Mouse (Mus musculus) right cerebral cortex, postnatal 25 days (tissue): Measurements from ENCODE around the gene Actl11.

Experiments used
- DNase-seq: peaks from one replicate; pipeline ENCODE4 v3.0.0; 2022

Gene Actl11

DNA sequence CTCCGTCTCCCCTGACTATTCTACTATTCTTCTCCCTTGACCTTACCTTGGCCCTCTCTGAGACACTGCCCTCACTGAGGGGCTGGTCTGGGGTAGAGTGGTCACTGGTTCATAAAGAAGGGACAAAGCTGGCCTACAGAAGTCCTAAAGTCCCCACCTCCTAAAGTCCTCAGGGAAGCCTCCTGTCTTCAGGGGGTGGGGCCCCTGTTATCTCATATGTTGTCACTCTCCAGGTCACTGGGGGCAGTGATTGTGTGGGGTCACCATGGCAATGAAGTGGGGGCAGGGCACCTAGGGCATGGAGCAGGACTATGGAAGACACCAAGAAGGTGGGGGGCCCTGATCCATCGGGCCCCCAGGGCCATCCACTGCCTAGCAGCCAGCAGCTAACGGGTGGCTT is at the start of gene Actl11:
Gene Actl11, plus strand, starts transcription at position 301 of the 400 bp plus-strand sequence.
- no peak for DNase-seq

DNA sequence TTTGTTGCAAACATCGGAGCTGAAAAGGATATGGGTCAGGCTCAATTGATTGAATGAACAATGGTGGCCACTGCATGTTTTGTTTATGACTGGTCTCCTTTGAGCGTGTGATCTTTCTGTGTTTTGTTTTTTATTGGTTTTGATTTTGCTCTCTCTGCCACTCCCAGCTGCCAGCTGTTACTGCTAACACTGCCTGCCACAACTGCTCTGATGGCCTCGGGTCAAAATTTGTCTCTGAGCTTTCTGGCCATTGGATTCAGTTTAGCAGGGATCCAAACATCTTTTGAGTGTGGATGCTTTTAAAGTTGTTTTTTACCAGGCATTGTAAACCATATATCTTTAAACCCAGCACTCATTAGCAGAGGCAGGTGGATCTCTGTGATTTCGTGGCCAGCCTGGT is 47.9 kb upstream of the Actl11 start:
- no peak for DNase-seq

DNA sequence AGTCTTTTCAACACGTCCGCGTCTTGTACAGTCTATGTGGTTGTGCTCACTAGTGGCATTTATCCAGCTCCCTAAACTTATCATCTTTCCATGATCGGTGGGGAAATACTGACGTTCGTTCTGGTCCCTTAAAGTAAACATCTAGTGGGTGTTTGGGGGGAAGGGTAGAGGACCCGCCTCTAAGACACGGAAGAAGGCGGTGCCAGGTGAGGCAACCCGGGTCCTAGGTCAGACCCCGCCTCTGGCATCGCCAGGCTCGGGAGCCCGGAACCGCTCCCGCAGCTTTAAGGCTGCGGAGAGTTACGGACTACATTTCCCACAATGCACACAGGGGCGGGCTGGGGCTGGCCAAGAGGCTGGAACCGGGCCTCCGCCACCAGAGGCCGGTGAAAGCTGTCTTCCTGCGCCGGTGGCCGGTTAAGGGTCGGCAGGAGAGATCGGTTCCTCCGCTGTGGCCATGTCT is 40.4 kb upstream of the Actl11 start, which contains the start of gene Mon1a:
Gene Mon1a, plus strand, starts transcription at position 348 of the 463 bp plus-strand sequence.
- peak; percentile 88 for DNase-seq

DNA sequence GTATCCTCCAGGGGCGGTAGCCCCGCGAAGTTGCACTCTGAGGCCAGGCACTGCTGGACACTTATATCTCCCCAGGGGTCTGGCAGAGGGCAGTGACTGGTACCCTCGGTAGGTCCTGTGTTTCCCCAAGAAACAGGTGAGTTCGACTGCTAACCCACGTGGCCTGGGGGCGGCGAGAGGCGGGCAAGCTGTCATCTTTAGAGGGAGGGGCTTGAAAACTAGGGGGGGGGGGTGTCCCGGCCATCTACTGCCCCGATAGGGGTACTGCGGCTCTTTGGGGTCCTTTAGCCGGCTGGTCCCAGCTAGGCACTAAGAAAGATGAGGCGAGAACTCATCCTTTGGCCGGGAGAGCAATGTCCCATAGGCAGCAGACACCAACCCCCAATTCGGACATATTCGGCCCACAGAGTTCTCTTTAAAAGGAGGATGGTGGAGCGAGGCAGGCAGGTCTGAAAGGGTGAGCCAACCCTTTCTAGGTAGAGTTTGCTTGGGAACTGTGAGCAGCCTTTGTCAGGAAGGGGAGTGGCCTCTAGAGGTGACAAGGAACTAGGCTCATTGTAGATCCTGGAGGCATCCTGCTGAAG is 39.9 kb upstream of the Actl11 start:
- DNase-seq: no peak

DNA sequence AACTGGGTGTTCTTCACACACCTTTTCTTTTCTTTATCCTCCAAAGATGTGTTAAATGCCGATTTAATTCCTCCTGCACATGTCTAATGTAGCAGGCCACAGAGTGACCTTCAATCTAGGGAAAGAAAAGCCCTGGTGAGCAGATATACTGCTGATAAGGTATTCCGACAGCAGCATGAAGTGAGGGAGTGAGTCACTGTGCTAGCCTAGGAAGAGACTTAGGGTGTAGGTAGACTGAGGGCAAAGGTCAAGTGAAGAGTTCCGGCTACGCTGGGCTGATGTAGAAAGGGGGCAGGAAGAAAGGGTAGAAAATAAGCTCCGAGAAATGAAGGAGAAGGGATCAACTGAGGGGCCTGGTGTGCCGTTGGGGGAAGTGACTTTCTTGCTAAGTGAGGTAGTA is 38.0 kb upstream of the Actl11 start:
- no peak for DNase-seq

DNA sequence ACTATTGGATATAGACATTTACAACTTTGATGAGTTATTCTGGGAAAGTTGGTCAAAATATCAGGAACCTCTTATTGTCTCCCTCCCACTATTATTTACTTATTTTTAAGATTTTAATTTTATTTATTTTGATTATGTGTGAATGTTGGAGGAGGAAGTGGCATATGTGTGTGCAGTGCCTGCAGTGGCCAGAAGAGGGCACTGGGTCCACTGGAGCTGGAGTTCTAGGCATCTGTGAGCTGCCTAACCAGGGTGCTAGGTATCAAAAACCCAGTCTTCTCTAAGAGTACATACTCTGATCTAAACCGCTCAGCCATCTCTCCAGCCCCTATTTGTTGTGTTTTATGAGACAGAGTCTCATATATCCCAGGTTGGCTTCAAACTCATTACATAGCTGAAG is 37.2 kb upstream of the Actl11 start:
- no peak for DNase-seq

DNA sequence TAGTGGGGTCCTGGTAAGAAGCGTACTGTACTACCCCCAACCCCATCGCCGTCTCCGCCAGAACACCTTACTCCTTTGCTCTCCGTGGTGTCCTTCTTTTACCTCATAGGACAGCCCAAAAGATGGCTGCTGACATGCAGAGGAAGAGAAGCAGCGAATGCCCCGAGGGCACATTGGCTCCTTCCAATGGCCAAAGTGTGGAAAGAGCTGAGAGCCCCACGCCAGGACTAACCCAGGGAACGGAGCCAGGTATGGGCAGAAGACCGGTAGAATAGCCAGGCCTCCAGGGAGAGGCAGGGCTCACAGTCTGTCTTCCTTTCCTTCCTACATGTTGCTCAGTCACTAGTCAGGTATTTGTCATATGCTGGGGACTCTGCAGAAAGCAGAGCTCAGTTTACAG is 29.7 kb upstream of the Actl11 start:
- DNase-seq: no peak

DNA sequence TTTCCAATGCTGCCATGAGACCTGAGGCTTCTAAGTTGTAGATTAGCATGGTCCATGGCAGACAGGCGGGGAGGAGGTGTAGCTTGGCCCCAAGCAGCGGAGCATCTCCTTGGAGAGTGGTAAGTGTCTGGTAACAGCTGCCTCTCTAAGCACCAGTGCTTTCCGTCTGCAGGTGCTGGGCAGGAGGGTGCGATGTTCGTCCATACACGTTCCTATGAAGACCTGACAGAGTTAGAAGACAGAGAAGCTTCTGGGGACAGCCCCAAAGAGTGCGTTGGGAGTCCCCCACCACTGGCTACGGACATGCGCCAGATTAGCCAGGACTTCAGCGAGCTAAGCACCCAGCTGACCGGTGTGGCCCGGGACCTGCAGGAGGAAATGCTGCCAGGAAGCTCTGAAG is 28.4 kb upstream of the Actl11 start:
- no peak for DNase-seq

DNA sequence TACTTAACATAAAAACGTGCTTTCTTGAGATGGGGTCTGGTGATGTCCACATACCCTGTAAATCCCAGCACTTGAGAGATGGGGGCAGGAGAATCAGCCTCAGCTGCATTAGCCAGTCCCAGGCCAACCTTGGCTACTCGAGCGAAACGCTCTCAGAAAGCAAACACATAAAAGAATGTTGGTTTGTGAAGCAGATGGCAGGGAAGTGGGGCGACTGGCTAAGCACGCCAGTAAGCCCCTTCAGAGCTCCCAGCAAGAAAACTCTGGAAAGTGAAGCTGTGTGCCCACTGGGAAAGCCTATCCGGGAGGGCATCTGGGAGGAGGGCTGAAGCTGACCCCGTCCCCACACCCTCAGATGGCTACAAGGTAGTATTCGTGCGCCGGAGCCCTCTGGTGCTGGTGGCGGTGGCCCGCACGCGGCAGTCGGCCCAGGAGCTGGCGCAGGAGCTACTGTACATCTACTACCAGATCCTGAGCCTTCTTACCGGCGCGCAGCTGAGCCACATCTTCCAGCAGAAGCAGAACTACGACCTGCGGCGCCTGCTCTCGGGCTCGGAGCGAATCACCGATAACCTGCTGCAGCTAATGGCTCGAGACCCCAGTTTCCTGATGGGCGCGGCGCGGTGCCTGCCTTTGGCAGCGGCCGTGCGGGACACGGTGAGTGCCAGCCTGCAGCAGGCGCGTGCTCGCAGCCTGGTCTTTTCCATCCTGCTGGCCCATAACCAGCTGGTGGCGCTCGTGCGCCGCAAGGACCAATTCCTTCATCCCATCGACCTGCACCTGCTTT is 27.2 kb upstream of the Actl11 start:
- DNase-seq: peak; percentile 86

DNA sequence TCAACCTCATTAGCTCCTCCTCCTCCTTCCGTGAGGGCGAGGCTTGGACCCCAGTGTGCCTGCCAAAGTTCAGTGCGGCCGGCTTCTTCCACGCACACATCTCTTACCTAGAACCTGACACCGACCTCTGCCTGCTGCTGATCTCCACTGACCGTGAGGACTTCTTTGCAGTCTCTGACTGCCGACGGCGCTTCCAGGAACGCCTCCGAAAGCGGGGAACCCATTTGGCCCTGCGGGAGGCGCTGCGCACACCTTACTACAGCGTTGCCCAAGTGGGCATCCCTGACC is 26.7 kb upstream of the Actl11 start:
- DNase-seq: no peak

DNA sequence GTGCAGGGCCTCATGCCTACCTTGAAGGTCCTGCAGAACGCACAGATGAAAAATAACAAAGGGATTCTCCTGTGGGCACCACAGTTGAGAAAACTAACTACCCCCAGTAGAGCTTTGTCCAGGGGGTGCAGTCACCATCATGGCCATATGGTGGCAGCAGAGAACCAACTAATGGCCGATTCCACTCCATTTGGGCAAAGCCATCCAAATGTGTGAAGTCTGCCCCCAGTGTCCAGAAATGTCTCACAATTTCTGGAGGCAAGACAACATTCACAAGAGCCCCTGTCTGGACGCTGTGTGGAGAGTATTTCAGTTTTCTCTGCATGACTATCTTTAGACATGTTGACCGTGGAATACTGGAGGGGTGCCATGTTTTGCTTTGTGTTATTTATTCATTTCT is 23.5 kb upstream of the Actl11 start:
- DNase-seq: peak; percentile 82

DNA sequence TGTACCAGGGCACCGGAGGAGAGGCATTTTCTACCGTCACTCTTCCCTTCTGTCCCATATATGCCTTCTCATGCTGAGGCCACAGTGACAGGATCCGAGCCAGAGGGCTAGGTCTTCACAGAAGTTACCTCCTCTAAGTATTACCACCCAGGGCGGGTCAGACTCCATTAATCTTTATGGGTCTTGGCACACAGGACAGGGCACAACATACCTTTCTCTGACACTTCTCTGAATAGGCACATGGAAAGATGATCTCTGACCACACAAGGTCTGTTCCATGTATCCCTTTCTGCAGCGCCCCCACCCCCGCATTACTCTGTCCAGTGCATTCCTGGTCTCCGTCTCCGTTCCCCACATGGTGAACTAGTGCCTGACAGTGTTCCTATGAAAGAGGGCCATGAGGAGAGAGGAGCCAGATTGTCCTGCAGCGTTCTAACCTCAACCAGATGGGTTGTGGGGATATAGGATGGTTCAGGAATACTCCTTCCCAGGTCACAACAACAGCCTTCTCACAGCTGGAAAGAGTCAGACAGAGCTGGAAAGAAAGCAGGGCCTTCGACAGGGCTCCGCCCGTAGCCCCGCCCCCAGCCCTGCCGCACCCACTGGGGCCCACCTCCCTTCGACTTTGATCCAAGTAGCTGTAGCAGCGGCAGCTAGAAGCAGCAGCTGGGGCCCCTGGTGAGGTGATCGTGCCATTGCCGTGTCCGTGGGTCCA is 21.9 kb upstream of the Actl11 start, which contains the start of gene Mst1r:
Gene Mst1r, plus strand, starts transcription at position 622 of the 715 bp plus-strand sequence.
- no peak for DNase-seq

DNA sequence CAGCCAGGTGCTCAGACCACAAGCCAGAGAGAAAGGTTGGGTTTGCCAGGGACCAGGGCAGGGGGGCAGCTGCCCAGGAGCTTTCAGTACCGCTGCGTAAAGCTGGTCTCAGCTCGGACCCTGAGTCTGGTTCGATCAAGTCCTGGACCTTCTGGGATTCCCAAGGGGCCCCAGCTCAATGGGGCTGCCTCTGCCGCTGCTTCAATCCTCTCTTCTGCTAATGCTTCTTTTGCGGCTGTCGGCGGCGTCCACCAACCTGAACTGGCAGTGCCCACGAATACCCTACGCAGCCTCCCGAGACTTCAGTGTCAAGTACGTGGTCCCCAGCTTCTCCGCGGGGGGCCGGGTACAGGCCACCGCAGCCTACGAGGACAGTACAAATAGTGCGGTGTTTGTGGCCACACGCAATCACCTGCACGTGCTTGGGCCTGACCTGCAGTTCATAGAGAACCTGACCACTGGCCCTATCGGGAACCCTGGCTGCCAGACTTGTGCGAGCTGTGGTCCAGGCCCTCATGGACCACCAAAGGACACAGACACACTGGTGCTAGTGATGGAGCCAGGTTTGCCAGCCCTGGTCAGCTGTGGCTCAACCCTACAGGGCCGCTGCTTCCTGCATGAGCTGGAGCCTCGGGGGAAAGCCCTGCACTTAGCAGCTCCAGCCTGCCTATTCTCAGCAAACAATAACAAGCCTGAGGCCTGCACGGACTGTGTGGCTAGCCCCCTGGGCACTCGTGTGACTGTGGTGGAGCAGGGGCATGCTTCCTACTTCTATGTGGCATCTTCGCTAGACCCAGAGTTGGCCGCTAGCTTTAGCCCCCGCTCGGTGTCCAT is 21.1 kb upstream of the Actl11 start:
- no peak for DNase-seq

DNA sequence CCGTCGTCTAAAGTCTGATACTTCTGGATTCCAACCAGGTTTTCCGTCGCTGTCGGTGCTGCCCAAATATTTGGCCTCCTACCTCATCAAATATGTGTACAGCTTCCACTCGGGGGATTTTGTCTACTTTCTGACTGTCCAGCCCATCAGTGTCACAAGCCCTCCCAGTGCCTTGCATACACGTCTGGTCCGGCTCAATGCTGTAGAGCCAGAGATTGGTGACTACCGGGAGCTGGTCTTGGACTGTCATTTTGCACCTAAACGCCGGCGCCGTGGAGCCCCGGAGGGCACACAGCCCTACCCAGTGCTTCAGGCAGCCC is 20.5 kb upstream of the Actl11 start:
- DNase-seq: no peak

DNA sequence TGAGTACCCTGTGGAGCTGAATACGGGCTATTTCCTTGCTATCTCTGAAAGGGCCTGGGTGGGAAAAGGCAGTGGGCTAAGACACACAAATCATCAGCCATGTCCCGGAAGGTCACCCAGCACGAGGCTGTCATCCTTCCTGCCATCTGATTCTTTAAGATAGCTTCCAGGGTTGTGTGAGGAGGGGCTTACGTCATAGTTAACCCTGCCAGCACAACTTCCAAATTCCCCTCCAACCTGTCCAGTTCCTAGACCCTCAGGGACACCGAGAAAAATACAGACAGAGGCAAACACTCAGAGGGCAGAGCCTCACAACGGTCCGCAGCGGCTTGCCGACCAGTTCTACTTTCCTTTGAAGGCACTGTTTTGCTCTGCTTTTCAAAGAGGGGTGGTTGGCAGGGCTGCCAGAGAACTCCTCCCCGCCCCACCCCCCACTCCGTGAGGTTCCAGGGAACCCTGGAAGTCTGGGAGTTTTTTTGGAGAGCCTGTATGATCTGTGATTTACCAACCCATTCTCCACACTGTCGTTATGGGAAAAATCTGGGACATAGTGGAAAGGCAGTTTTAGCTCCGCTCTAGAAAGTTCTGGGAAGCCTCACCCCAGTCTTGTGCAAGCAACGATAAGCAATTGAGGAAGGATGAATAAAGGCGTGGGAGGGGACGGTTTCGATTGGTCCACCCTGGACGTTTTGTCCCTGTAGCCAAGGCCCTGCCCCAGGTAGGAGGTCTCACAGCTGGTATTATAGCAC is 19.7 kb upstream of the Actl11 start:
- DNase-seq: no peak

DNA sequence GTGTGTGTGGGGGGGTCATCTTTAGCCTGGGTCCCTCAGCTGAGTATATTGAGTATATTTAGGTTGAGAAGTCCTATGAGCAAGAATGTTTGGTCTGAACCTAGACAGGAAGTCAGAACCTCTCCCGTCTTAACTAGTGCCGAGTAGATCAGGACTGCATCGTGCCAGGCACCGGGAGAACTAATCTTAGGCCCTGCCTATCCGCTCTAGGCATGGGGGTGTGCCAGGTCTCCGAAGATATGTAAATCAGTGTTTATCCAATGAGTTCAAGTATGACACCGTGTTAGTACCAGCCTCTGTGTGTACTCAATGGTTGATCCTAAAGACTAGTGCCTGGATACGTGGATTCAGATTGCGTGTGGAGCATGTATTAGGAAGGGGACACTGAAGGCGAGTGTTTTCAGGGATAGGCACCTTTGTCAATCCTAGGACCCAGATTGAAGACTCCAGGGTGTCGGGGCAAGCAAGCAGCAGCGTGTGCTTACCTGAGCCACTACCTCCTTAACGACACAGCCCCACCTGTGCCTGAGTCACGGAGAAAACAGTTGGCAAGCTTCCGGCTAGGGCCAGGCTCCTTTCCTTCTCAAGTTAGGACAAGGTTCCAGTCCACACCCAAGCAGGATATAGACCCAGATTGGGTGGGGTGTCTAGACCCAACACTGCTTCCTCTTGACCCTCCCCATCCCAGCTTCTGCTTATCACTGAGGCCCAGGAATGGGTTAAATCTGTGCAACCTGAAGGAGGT is 18.1 kb upstream of the Actl11 start:
- DNase-seq: no peak

DNA sequence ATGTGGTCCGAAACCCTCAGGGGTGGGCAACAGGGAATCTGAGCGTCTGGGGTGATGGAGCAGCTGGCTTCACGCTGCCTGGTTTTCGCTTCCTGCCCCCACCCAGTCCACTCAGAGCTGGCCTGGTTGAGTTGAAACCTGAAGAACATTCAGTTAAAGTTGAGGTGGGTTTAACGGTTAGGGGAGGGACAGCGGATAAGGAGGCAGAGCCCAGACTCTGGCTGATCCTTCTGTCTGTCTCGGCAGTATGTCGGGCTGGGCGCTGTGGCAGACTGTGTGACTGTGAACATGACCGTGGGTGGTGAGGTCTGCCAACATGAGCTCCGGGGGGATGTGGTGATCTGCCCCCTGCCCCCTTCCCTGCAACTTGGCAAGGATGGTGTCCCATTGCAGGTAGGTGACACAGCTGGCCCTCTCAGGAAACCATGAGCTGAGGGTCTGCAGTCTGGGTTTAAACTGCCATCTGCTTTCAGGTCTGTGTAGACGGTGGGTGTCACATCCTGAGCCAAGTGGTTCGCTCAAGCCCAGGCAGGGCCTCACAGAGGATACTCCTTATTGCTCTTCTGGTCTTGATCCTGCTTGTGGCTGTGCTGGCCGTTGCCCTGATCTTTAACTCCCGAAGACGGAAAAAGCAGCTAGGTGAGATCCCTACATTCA is 13.4 kb upstream of the Actl11 start:
- no peak for DNase-seq

DNA sequence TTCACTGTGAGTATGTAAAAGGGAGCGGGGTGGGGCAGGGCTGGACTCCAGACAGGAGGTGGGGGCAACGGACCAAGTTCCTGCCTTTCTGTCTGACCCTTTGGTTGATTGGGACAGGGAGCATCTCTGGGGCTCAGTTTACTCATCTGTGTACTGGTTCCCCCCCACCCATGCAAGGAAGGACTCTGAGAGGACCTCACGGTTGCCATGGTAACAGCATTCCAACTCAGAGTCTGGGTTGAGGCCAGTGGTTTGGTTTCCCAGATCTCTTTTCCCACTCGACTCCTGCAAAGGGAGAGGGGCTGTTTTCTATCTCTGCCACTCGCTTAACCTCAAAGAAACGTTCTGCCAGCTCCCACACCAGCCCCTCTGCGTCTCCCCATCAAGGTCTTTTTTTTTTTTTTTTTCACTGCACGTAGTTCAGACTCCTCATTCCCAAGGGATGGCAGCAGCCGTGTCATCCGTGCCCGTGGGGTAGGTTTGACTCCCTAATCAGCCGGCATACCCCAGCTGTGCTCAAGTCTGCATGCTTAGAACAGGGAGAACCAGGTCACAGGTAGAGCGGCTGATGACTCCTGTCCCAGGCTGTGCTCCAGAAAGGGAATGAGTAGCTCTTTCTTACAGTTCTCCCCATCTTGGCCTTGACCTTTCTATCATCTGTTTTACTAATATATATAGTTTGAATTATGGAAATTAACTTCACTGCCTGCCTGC is 10.2 kb upstream of the Actl11 start:
- peak; percentile 42 for DNase-seq

DNA sequence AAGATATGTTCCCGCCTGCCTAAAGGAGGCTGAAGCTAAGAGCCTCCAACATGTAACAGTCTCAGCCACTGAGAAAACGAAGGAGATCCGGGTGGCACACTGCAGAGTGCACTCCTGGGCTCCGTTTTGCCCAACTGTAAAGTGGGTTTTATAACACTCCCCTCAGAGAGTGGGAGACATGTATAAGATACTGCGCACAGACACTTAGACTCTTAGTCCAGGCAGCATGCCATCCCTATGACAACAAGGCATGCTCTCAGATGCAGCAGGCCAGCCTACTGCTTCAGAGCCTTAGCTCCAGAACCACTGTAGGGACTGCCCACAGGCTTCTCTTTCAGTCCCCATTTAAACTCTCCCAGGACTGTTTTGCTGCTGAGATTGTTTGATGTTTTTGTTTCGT is 9.4 kb upstream of the Actl11 start:
- DNase-seq: no peak

DNA sequence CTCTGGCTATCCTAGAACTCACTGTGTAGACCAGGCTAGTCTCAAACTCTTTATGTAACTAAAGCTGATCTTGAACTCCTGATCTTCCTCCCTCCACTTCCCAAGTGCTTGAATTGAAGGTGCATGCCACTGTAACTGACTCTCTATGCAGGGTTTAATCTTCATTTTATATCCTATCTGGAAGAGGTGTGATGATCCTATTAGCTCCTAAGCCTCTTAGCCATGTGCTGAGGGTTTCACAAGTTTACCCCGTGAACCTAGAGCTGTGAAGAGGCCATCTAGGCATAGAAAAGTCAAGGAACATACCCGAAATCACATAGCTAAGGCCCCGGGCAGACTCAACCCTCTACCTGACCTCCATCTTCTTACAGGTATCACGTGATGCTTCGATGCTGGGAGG is 8.8 kb upstream of the Actl11 start:
- DNase-seq: no peak

DNA sequence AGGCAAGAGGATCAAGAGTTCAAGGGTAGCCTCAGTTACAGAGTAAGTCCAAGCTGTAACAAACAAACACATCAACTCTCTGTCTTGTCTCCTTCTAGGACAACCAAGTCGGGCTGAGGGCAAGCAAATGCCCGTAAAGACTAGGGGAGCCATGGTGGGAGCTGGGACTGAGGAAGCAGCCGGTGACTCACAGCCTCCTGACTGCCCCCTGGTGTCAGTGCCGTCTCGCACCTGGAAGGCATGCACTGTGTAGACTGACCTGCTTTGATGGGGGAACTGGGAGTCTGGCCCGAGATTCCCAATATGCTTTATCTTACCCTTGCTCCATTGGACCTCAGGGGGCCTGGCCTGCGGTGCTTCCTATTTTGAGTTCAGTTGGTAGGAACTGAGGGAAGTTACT is 5.2 kb upstream of the Actl11 start:
- DNase-seq: no peak
